Mouse (Mus musculus): ENCODE results near the gene Acy3. TPM values are rescaled to one million over a fixed set of nuclear protein-coding genes. Genes with fewer than 3 reads are reported as not detected.
"Not testable (repeated sequence)": the region's sequence is repeated elsewhere in the genome, so short reads cannot be mapped to it uniquely, and the experiment has no call there.

The Acy3 gene
- total RNA-seq, 2 experiments from 2014 or later = 1.7 to 2.7 TPM

- not testable (repeated sequence) for DNase-seq
Observed at GRCm38 (mm10) chr19:3974608-3975007, 11.8 kb upstream of the Acy3 start.

- DNase-seq = no peak
Observed at GRCm38 (mm10) chr19:3975866-3976265, 10.5 kb upstream of the Acy3 start.

- no peak for DNase-seq
Observed at GRCm38 (mm10) chr19:3980309-3980708, 6.1 kb upstream of the Acy3 start.

GRCm38 (mm10) chr19:3980917-3981316 lies 5.5 kb upstream of the Acy3 start:
- DNase-seq = no peak

GRCm38 (mm10) chr19:3983527-3984200 lies 2.7 kb upstream of the Acy3 start:
- no peak for DNase-seq

DNA sequence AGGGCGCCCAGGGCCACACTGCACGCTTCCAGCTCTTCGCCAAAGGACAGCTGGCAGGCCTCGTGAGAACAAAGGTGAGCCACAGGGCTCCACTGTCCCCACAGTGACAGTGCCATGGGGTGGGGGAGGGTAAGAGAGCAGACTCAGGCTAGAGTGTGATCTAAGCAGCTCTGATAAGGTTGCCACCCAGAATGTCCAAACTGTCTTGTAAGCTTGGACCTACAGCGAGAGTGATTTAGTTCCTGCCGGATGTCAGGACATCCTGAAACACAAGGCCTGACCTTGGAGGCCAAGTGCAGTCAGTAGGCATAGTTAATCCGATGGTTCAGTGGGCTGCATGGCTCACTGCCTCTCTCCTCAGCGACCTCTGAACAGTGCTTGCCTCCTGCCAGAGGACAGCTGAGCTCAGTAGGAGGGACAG lies 1.1 kb upstream of the Acy3 start:
- no peak for DNase-seq

DNA sequence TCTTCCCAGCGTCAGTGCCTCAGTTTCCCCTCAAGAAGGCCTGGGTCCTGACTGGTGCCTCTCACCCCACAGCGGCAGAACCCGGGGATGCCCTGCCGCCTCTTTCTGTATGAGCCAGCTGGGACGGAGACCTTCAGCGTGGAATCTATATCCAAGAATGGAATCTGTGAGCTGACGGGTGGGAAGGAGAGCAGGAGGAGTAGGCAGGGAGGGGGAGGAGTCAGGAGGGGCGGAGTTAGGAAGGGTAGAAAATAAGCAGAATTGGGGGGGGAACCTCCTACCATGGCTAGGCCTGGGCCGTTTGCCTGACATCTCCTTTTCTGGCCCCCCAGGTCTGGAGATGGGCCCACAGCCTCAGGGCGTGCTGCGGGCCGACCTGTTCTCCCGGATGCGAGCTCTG lies 1.7 kb downstream of the Acy3 start:
- DNase-seq = no peak

DNA sequence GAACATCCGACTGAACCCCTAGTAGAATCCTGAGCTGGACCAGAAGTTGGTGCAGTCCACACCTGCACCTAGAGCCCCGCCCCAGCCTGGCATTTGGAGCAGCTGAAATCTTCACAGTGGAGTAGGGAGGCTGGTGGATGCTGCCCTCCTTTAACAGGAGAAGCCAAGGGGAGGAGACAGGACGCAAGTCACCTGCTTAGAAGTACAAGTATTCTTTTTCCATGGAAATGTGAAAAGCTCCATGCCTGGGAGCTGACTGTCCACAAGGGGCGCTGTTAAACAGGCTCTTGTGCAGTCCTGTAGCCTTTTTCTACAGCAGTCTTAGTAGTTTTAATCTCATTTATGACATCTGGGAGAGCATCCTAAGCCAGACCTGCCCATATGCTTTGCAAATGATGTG lies 2.4 kb downstream of the Acy3 start:
- no peak for DNase-seq

GRCm38 (mm10) chr19:3990804-3991203 lies 4.4 kb downstream of the Acy3 start:
- peak; percentile 59 for DNase-seq

DNA sequence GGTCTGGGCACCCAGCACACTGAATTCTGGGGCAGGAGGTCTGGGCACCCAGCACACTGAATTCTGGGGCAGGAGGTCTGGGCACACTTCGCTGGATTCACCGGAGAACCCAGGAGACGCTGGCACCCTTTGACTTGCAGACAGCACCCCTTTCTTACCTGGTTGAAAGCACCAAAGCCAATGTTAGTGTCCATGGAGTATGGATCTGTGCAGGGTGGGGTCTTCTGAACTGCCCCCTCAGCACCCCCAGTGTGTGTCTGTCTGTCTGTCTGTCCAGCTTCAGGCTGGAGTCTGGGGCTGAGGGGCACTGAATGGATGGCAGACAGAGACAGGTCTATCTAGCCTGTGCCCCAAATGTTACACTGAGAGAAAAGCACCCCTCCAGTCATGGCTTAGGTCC lies 5.2 kb downstream of the Acy3 start:
- no peak for DNase-seq

DNA sequence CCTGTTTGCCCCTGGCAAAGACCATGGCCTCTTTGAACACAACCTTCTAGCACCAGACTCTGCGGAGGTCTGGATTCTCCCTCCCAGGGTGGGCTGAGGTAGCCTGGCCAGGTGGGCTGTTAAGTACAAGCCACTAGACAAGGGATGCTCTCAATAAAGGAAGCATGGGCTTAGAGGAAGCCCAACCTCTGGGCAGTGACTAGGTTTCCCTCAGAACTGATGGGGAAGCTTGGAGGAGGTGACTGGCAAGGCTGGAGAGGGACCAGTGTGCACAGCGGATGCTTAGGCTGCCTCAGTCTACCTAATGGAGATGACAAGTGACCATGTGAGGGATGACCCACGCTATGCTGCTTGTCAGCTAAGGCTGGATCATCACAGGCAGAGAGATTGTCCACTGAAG lies 5.6 kb downstream of the Acy3 start:
- no peak for DNase-seq

- no peak for DNase-seq
Observed at GRCm38 (mm10) chr19:3992416-3992815, 6.0 kb downstream of the Acy3 start, which contains the start of gene Tbx10. TSS of gene Tbx10 (plus strand) at chr19:3992752.

DNA sequence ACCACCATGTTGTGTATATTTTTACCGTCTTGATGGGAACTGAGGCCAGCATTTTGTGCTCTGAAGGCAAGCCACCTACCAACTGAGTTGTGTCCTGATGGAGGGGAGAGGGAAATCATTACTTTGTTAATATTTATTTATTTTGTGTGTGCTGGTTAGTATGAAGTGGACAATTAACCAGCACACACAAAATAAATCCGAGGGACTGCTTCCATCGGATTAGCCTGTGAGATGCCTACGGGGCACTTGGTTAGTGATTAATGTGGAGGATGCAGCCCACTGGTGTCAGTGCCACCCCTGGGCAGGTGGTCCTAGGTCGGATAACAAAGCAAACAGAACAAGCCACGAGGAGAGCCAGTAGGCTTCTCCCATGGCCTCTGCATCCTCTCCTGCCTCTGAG lies 8.6 kb downstream of the Acy3 start:
- DNase-seq = no peak

DNA sequence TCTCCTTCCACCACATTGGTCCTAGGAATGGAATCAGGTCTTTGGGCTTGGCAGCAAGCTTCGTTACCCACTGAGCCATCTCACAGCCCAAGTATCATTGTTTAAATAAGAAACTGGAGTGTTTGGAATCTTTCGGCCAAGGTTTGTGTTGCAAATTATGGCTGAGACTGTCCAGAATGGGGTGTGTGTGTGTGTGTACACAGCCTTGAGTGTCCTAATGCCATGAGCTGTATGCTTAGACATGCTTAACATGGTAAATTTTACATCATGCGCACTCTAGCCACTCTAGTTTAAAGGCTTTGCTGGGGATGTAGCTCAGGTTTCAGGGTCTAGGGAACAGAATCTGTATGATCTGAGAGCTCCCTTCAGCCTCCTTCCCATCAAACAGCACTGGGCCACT lies 9.1 kb downstream of the Acy3 start:
- no peak for DNase-seq

GRCm38 (mm10) chr19:3996106-3996505 lies 9.7 kb downstream of the Acy3 start:
- DNase-seq = no peak

GRCm38 (mm10) chr19:3996747-3997146 lies 10.4 kb downstream of the Acy3 start:
- no peak for DNase-seq

DNA sequence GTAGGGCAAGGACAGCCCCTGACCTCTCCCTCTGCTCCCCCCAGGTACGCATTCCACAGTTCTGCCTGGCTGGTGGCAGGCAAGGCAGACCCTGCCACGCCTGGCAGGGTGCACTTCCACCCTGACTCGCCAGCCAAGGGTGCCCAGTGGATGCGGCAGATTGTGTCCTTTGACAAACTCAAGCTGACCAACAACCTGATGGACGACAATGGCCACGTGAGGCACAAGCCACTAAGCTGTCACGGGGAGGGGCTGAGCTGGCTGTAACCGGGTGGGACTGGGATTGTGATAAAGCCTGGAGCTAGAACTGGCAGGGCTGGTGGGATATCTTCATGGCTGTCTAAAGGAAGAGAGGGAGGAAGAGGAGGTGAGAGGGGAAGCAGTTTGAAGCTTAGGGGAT lies 10.9 kb downstream of the Acy3 start:
- DNase-seq = no peak

GRCm38 (mm10) chr19:3998335-3998734 lies 12.0 kb downstream of the Acy3 start:
- DNase-seq = no peak

DNA sequence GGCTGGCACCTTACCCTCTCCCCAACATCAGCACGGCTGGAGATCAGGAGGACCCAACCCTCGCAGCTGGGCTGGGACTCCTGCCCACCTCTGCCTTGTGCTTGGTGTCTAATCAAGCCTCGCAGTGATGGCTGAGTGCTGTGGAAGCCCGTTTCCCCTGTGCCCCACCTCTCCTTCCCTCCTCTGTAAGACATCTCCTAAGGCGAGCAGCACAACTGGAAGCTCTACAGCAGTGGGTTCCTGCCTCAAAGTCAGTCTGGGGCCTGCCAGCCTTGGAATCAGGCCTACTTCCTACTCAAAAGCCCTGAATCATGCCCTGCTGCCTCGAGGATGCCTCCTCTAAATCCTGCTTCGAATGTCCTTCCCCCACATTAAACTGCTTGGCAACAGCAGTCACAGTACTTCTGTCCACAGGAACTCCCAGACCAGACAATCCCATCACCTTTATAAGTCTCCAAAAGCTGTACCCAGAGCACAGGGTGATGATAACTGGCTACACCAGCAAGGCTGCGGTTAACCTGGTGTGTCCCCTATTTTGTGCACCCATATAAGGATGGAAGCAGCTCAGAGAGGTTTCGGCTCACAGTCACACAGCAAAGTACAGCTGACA lies 12.9 kb downstream of the Acy3 start:
- DNase-seq = no peak

DNA sequence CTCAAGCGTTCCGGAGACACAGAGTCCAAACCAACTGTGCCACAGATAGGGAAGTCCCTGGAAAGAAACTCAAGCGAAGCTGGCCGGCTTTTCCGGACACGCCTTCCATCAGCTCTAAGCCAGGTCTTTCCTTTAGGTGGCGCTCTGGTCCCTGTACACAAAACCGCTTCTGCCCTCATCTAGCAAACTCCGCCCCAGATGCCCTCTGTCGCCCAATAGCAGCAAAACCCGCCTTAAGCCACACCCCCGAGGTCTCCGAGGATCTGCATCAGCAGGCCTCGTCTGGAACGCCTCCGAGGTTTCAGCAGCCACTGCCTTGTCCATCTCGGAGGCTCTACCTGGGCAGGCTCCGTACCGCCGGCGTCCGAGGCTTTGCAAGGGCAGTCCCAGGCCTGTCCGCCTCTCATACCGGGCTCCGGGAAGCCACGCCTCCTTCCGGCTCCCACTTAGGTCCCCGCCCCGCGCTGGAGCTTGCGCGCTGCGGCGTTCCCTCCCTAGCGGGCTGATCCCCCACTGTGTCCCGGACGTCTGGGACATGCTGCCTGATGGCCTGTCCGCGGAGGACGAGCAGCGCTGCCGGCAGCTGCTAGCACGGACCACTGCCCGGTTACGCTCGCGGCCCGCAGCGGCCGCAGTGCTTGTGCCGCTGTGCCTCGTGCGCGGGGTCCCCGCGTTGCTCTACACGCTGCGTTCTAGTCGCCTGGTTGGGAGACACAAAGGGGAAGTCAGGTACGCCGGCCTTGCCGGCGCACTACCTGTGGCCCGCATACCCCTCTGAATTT lies 13.9 kb downstream of the Acy3 start, which contains the start of the genes Nudt8 and Gm49405:
Gene Nudt8, plus strand, starts transcription at position 462 of the 782 bp plus-strand sequence.
Gene Gm49405, plus strand, starts transcription at position 508 of the 782 bp plus-strand sequence.
- DNase-seq = peak; percentile 95

DNA sequence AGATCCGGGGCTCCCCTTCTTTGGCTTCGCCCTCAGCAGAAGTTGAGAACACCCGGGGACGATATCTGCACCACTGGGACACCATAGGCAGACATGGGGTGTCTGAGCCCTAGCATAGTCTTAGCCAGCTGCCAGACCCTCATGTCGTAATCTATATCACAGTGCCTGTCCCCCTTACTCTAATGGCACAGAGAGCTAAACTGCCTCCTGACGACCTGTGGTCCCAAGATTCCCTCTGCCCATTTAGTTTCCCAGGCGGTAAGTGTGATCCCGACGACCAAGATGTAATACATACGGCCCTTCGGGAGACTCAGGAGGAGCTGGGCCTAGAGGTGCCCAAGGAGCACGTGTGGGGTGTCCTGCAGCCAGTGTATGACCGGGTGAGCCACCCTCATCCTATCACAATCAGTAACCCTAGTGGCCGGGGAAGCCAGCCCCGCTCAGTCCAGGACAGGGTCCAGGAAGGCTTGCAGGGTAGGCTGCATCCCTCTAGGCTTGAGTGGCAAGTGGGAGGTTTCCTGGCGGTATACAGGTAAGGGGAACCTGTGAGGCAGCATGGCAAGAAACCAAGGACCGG lies 14.7 kb downstream of the Acy3 start:
- DNase-seq = no peak

DNA sequence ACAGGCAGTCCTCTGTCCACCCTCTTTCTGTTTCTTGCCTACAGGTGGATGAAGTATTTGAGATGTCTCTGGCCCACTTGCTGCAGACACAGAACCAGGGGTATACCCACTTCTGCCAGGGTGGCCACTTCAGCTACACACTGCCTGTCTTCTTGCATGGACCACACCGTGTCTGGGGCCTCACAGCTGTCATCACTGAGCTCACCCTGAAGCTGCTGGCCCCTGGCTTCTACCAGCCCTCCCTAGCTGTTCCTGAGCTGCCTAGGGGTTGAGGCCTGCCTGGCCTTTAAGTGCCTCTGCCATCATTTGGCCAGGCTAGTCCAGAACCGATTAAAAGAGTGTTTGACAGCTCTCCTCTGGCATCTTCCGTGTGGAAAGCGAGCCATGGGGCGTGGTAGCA lies 15.4 kb downstream of the Acy3 start:
- DNase-seq = no peak

DNA sequence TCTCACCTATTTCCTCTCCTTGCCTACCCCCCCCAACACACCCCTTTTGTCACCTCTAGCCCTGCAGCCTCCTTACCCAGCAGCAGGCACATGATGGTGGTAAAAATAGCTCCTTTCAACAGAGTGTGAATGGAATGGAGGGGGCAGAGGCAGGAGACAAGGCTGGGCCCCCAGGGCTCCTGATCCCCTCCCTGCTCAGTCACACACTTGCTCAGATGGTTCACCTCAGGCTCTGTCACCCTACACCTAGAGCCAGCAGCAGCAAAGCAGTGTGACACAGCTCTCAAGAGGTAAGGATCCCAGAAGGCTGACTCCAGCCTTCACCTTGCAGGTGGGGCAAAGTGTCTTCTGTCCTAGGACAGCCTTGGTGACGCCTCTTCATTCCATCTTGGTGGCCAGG lies 16.7 kb downstream of the Acy3 start, which contains the start of gene Doc2g:
Gene Doc2g, plus strand, starts transcription at position 202 of the 400 bp plus-strand sequence.
- DNase-seq = no peak
